Mouse (Mus musculus): Measurements from ENCODE around the gene Sox12. TPM values are rescaled to one million over a fixed set of nuclear protein-coding genes. Genes with fewer than 3 reads are reported as not detected.
"Not testable (repeated sequence)": the region's sequence is repeated elsewhere in the genome, so short reads cannot be mapped to it uniquely, and the experiment has no call there.

Gene Sox12
- polyA plus RNA-seq (2012; rRNA removed) = 14.0 and 20.1 TPM in 2 replicates

- no peak for DNase-seq (ENCODE audit: low read depth)
These were observed at the start of gene Sox12 for GRCm38 (mm10) chr2:152397680-152398435. Gene Sox12, minus strand, starts transcription at chr2:152398063.

GRCm38 (mm10) chr2:152447461-152447860, 49.6 kb upstream of the Sox12 start:
- no peak for DNase-seq (ENCODE audit: low read depth)

DNA sequence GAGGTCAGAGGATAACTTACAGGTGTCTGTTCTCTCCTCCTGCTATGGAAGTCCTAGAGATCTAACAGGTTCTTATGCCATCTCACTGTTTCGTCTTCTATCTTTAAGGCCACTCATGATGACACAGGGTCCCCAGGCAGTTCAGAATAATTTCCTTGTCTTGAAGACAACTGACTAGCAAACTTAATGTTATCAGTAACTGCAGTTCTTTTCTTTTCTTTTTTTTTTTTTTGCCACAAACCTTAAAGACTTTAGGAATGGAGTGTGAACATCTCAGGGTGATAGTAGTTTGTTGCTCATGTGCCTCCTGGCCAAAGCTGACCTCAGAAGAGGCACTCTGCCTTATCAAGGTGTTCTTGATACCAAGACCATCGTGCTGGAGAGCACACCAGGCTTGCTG, 48.8 kb upstream of the Sox12 start:
- DNase-seq (ENCODE audit: low read depth) = no peak

GRCm38 (mm10) chr2:152443281-152443680, 45.4 kb upstream of the Sox12 start:
- no peak for DNase-seq (ENCODE audit: low read depth)

DNA sequence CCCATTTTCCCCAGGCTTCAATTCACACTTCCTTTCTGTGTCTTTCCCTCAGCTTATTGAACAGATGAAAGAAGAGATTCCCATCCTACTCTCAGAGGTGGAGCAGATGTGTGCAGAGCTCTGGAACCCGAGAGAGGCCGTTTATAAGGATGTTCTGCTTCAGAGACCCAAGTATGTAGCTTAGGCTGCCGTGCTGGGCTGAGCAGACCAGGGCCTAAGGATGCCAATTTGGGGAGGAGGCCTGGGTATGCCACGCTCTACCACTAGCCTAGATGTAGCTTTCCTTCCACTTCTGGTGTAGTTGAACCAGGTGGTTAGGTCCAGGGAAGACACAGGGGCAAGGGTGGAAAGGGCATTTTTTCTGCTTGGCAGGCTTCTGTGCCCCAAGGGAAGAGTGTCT, 44.5 kb upstream of the Sox12 start:
- no peak for DNase-seq (ENCODE audit: low read depth)

DNA sequence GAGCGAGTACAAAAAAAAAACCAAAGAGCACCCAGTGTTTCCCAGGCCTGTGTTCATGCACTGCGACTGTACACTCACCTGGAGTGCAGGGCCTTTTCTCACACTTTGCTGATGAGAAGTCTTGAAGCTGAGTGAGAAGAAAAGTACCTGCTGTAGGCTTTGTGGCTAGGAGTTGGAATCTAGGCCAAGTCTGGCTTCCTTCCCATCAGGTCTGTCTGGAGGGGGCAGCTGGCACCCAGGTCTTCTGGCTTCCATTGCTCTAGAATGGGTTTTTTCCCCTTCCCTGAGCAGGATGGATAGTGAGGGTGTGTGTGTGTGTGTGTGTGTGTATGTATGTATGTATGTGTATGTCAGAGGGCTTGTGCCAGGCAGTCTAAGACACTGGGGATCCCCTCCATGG, 42.0 kb upstream of the Sox12 start:
- no peak for DNase-seq (ENCODE audit: low read depth)

DNA sequence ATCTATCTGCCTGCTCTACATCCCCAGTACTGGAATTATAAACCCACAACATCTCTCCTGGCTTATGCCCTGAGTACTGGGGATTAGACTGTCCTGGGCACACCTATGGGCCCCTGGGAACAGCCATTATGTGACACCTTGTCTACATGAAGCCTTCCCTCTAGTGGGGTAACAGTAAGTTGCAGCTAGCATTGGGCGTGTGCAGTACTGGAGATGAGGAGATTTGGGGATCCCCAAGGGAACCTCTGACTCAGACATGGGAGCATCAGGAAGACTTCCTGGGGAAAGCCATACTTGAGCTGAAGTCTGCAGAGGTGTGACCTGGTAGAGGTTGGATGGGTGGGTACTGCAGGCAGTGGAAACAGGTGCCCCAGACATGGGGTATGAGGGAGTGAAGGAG, 41.1 kb upstream of the Sox12 start:
- no peak for DNase-seq (ENCODE audit: low read depth)

DNA sequence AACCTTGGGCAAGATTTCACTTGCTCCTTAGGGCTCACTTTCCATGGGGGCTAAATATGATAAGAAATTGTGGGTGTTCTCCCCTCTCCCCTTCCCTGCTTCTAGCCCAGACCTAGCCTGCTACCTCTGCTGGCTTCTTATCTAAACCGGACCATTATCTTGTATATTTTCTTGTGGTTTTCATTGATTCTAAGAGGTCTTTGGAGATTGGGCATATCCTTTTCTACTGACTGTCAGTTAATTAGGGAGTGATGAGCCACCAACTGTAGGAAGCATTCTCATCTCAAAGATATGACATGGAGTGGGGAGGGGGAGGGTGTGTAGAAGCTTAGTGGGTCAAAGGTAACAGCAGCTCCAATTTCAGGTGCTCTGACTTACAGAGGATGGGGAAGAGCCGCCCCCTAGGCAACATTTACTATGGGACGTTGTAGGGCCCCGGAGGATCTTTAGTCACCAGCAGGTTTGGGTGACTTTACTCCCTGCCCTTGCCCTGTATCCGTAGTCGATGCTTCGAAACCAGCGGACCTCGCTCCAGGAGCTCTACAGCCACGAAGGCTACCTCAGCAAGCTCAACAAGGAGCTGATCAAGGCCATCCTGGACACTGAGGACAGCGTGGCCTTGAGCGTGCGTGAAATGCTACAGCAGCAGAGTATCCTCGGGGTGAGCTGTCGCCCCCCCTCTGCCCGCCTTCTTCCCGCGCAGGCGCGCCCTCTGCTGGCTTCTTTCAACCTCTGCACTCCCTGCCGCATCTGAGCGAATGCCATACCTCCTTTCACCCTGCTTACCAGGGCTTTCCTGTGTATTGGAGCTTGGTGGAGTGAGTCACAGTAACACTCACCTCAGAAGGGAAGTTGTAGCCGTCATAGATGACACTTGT, 39.4 kb upstream of the Sox12 start:
- DNase-seq (ENCODE audit: low read depth) = no peak

GRCm38 (mm10) chr2:152436405-152436901, 38.6 kb upstream of the Sox12 start:
- DNase-seq (ENCODE audit: low read depth) = no peak

GRCm38 (mm10) chr2:152428481-152428880, 30.6 kb upstream of the Sox12 start:
- DNase-seq (ENCODE audit: low read depth) = not testable (repeated sequence)

- DNase-seq (ENCODE audit: low read depth) = no peak
These were observed 29.6 kb upstream of the Sox12 start for GRCm38 (mm10) chr2:152427493-152427892.

DNA sequence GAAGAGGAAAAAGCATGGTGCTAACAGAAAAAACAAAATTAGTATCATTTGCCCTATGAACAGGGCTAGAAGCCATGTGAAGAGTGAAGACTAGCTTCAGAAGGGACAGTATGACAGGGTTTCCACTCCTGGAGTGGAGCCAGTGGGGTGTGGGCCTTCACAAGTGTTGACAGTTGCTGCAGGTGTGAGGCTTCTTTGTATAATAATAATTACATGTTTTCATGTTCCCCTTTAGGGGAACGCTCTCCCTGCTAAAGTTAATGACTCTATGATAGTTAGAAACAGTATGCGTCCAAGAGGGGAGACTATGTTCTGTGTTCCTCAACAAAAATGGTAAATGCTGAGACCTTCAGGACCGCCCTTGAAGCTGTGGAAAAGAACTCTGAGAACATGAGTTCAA, 17.9 kb upstream of the Sox12 start:
- DNase-seq (ENCODE audit: low read depth) = no peak

- no peak for DNase-seq (ENCODE audit: low read depth)
These were observed 17.4 kb upstream of the Sox12 start, which contains the start of gene 6820408C15Rik for GRCm38 (mm10) chr2:152415287-152415686. Gene 6820408C15Rik, plus strand, starts transcription at chr2:152415587.

GRCm38 (mm10) chr2:152414591-152415165, 16.8 kb upstream of the Sox12 start, which contains the start of gene Zcchc3:
Gene Zcchc3, minus strand, starts transcription at chr2:152415027.
- no peak for DNase-seq (ENCODE audit: low read depth)

DNA sequence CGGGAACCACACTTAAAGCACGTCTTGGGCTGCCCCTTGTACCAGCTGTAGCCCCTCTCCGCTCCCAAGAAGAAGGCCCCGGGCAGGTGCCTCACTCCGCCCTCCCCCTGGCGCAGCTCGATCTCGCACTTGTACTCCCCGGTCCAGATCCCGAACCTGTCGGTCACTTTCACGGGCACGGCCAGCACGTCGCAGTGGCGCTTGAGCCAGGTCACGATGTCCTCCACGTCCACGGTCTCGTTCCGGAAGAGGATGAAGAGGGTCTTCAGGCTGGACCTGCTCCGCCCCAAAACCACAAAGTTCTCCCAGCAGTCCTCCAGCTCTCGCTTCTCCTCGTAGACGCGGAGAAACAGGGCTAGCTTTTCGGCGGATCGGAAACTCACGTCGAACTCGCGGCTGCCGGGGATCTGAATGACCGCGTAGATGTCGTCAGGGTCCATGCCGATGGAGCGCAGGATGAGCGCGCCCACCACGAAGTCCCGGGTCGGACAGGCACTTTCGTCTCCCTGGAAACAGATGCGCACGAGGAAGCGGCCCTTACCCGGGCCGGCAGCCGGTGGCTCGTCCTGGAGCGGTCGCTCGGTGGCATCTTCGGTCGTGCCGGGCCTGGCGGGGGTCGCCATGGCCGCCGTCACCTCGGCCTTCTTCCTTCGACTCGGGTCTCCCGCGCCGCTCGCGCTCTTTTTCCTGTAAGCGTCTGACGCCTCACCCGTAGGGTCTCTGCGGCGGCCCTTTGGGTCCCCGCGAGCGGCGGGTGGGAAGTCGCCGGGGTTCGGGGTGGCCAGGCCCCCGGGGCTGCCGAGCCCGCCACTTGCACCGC, 16.1 kb upstream of the Sox12 start:
- no peak for DNase-seq (ENCODE audit: low read depth)

DNA sequence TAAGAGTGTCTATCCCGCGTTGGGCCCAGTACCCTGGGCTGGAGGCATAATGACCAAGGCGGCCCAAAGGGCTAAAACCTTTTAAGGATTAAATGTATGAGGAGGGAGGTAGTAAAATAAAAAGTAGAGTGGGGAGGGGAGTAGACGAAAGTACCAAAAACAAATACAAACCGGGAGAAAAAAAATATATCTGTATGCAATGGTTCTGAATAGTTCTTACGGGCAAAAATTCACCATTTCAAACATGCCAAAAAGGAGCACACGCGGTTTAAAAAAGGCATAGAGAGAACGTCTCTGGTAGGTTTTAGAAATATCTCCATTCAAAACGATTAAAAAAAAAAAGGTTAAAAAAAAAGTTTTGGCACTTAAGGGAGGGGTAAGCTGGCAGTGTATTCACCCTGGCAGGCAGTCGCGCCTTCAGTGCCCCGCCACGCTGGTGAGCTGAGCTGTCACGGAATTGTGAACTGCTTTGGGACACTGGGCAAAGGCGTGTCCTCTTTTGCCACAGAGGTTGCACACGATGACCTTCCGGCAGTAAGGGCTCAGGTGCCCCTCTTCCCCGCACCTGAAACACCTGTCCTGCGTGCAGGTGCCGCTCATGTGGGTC, 15.4 kb upstream of the Sox12 start:
- DNase-seq (ENCODE audit: low read depth) = no peak

DNA sequence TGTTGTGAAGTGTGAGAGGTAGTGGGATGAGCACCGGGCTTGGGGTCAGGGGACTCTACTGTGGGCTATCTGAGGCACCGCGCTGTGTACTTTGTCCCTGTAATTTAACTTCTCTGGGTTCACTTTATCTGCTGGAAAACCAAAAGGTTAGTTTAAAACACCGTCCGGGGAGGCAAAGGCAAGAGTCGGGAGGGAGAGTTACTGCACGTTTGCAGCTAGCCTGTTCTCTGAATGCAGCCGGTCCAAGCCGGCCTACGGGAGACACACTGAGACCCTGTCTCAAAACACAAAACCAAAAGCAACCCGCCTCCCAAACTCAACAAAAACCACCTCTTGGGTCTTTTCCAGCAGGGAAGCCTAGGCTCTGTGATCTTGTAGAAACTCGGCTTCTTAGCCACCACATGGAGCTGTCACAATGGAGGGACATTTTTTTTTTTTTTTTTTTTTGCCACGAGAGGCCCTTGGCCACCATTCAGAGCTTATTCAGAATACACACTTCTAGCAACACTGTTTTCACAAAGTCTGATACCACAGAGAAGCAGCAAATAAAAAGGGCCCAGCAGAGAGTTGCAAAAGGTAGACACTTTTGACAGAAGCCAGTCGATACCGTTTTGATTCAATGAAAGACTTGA, 14.8 kb upstream of the Sox12 start:
- DNase-seq (ENCODE audit: low read depth) = no peak

- DNase-seq (ENCODE audit: low read depth) = no peak
These were observed 13.6 kb upstream of the Sox12 start for GRCm38 (mm10) chr2:152411471-152411870.

- DNase-seq (ENCODE audit: low read depth) = no peak
These were observed 13.1 kb upstream of the Sox12 start for GRCm38 (mm10) chr2:152410971-152411371.

DNA sequence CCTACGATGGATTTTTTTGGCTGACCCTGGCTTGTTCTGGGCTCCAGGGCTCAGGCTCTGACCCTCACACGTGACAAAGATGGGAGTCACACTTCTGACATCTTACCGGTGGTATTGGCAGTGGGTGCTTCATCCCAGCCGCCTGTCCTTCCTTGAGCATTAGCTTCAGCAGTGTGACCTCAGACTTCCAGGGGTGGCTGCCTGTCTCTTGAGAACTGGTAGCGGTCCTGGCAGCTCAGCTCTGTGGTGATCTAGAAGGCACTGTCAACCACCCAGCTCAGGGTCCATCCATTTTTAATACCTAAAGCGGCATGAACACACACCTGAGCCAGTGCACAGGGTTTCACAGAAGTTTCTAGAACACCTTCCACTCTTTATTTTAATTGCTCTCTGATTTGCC, 11.9 kb upstream of the Sox12 start:
- DNase-seq (ENCODE audit: low read depth) = no peak

Measured in gonadal fat pad, adult 2 months (tissue).